Mouse (Mus musculus): ENCODE results near the gene Rap1gap2. TPM values are rescaled to one million over a fixed set of nuclear protein-coding genes. Genes with fewer than 3 reads are reported as not detected.

Gene Rap1gap2
- polyA plus RNA-seq, 1 experiment from 2014 or later, result 4.3 TPM

GRCm38 (mm10) chr11:74465712-74466111, 145.0 kb downstream of the Rap1gap2 start:
- no peak overlapping the region for H3K4me2 ChIP-seq (ENCODE audit: low read length)
- ATAC-seq (ENCODE audit: insufficient number of reproducible peaks, insufficient read depth, low FRiP score, low read depth), result no peak
- H3K4me1 ChIP-seq (ENCODE audit: control insufficient read depth in 2 of 2, insufficient read depth in 2 of 2, low read length in 2 of 2), result peaks cover 24 to 28% of the 10 kb centered on the region in 2 experiments
- H3K9ac ChIP-seq (ENCODE audit: low read length), result no peak overlapping the region
- H3K4me3 ChIP-seq (ENCODE audit: control insufficient read depth in 1 of 2, insufficient read depth in 1 of 2, low read depth in 1 of 2, low read length in 2 of 2), result no peak overlapping the region
- H3K27me3 ChIP-seq (ENCODE audit: control insufficient read depth, insufficient read depth, low read length), result no peaks in the 10 kb centered on the region
- 42% methylated on average over 7 of the region's 7 CpGs for WGBS
- H3K9me3 ChIP-seq (ENCODE audit: control insufficient read depth, low read length), result no peaks in the 10 kb centered on the region
- H3K36me3 ChIP-seq (ENCODE audit: control insufficient read depth, insufficient read depth, low read length), result no peaks in the 10 kb centered on the region
- no peak overlapping the region for H3K27ac ChIP-seq (replicated peaks in 1 of 2; ENCODE audit: control insufficient read depth in 1 of 2, insufficient read depth in 1 of 2, low read depth in 2 of 2, low read length in 2 of 2)

GRCm38 (mm10) chr11:74464181-74464977, 146.3 kb downstream of the Rap1gap2 start:
- no peak overlapping the region for H3K27ac ChIP-seq (replicated peaks in 1 of 2; ENCODE audit: control insufficient read depth in 1 of 2, insufficient read depth in 1 of 2, low read depth in 2 of 2, low read length in 2 of 2)
- no peaks in the 10 kb centered on the region for H3K27me3 ChIP-seq (ENCODE audit: control insufficient read depth, insufficient read depth, low read length)
- no peaks in the 10 kb centered on the region for H3K9me3 ChIP-seq (ENCODE audit: control insufficient read depth, low read length)
- H3K4me1 ChIP-seq (ENCODE audit: control insufficient read depth in 2 of 2, insufficient read depth in 2 of 2, low read length in 2 of 2), result peaks cover 24 to 30% of the 10 kb centered on the region in 2 experiments
- H3K9ac ChIP-seq (ENCODE audit: low read length), result no peak overlapping the region
- WGBS, result 79% methylated on average over 10 of the region's 10 CpGs
- H3K4me2 ChIP-seq (ENCODE audit: low read length), result no peak overlapping the region
- H3K4me3 ChIP-seq (ENCODE audit: control insufficient read depth in 1 of 2, insufficient read depth in 1 of 2, low read depth in 1 of 2, low read length in 2 of 2), result no peak overlapping the region
- H3K36me3 ChIP-seq (ENCODE audit: control insufficient read depth, insufficient read depth, low read length), result no peaks in the 10 kb centered on the region
- no peak for ATAC-seq (ENCODE audit: insufficient number of reproducible peaks, insufficient read depth, low FRiP score, low read depth)

- Histone ChIP-seq H3K4me3 (ENCODE audit: control insufficient read depth in 1 of 2, insufficient read depth in 1 of 2, low read depth in 1 of 2, low read length in 2 of 2) (no peak overlapping the region), H3K9ac (ENCODE audit: low read length) (no peak overlapping the region), H3K27me3 (ENCODE audit: control insufficient read depth, insufficient read depth, low read length) (no peaks in the 10 kb centered on the region), H3K9me3 (ENCODE audit: control insufficient read depth, low read length) (no peaks in the 10 kb centered on the region), H3K36me3 (ENCODE audit: control insufficient read depth, insufficient read depth, low read length) (no peaks in the 10 kb centered on the region), H3K4me1 (ENCODE audit: control insufficient read depth in 2 of 2, insufficient read depth in 2 of 2, low read length in 2 of 2) (peaks cover 20 to 25% of the 10 kb centered on the region in 2 experiments), H3K27ac (replicated peaks in 1 of 2; ENCODE audit: control insufficient read depth in 1 of 2, insufficient read depth in 1 of 2, low read depth in 2 of 2, low read length in 2 of 2) (no peak overlapping the region), H3K4me2 (ENCODE audit: low read length) (no peak overlapping the region)
- no peak for ATAC-seq (ENCODE audit: insufficient number of reproducible peaks, insufficient read depth, low FRiP score, low read depth)
- 5% methylated on average over 2 of the region's 2 CpGs for WGBS
These were observed 148.1 kb downstream of the Rap1gap2 start for GRCm38 (mm10) chr11:74462651-74463050.

GRCm38 (mm10) chr11:74459651-74460050, 151.1 kb downstream of the Rap1gap2 start:
- Histone ChIP-seq H3K4me2 (ENCODE audit: low read length) (no peak overlapping the region), H3K36me3 (ENCODE audit: control insufficient read depth, insufficient read depth, low read length) (no peaks in the 10 kb centered on the region), H3K9ac (ENCODE audit: low read length) (no peak overlapping the region), H3K9me3 (ENCODE audit: control insufficient read depth, low read length) (no peaks in the 10 kb centered on the region), H3K4me3 (ENCODE audit: control insufficient read depth in 1 of 2, insufficient read depth in 1 of 2, low read depth in 1 of 2, low read length in 2 of 2) (no peak overlapping the region), H3K27me3 (ENCODE audit: control insufficient read depth, insufficient read depth, low read length) (no peaks in the 10 kb centered on the region), H3K27ac (replicated peaks in 1 of 2; ENCODE audit: control insufficient read depth in 1 of 2, insufficient read depth in 1 of 2, low read depth in 2 of 2, low read length in 2 of 2) (no peak overlapping the region), H3K4me1 (ENCODE audit: control insufficient read depth in 2 of 2, insufficient read depth in 2 of 2, low read length in 2 of 2) (peaks cover 18 to 28% of the 10 kb centered on the region in 2 experiments; a peak in 3 of 4 replicates)
- 82% methylated on average over 8 of the region's 8 CpGs for WGBS
- no peak for ATAC-seq (ENCODE audit: insufficient number of reproducible peaks, insufficient read depth, low FRiP score, low read depth)

GRCm38 (mm10) chr11:74458400-74458799, 152.3 kb downstream of the Rap1gap2 start:
- Histone ChIP-seq H3K4me1 (ENCODE audit: control insufficient read depth in 2 of 2, insufficient read depth in 2 of 2, low read length in 2 of 2) (peaks cover 18 to 27% of the 10 kb centered on the region in 2 experiments; a peak in 3 of 4 replicates), H3K36me3 (ENCODE audit: control insufficient read depth, insufficient read depth, low read length) (no peaks in the 10 kb centered on the region), H3K4me3 (ENCODE audit: control insufficient read depth in 1 of 2, insufficient read depth in 1 of 2, low read depth in 1 of 2, low read length in 2 of 2) (no peak overlapping the region), H3K4me2 (ENCODE audit: low read length) (no peak overlapping the region), H3K9me3 (ENCODE audit: control insufficient read depth, low read length) (no peaks in the 10 kb centered on the region), H3K9ac (ENCODE audit: low read length) (no peak overlapping the region), H3K27me3 (ENCODE audit: control insufficient read depth, insufficient read depth, low read length) (no peaks in the 10 kb centered on the region), H3K27ac (replicated peaks in 1 of 2; ENCODE audit: control insufficient read depth in 1 of 2, insufficient read depth in 1 of 2, low read depth in 2 of 2, low read length in 2 of 2) (0 out of 4 replicates have a peak overlapping the region, but pooled peaks of 1 of the 2 experiments have one; percentile 8)
- no peak for ATAC-seq (ENCODE audit: insufficient number of reproducible peaks, insufficient read depth, low FRiP score, low read depth)
- WGBS, result 36% methylated on average over 3 of the region's 3 CpGs

GRCm38 (mm10) chr11:74457194-74457593, 153.5 kb downstream of the Rap1gap2 start:
- no peak overlapping the region for H3K9ac ChIP-seq (ENCODE audit: low read length)
- no peak overlapping the region for H3K27ac ChIP-seq (replicated peaks in 1 of 2; ENCODE audit: control insufficient read depth in 1 of 2, insufficient read depth in 1 of 2, low read depth in 2 of 2, low read length in 2 of 2)
- H3K36me3 ChIP-seq (ENCODE audit: control insufficient read depth, insufficient read depth, low read length), result no peaks in the 10 kb centered on the region
- H3K27me3 ChIP-seq (ENCODE audit: control insufficient read depth, insufficient read depth, low read length), result no peaks in the 10 kb centered on the region
- no peak overlapping the region for H3K4me2 ChIP-seq (ENCODE audit: low read length)
- no peaks in the 10 kb centered on the region for H3K9me3 ChIP-seq (ENCODE audit: control insufficient read depth, low read length)
- ATAC-seq (ENCODE audit: insufficient number of reproducible peaks, insufficient read depth, low FRiP score, low read depth), result no peak
- no peak overlapping the region for H3K4me3 ChIP-seq (ENCODE audit: control insufficient read depth in 1 of 2, insufficient read depth in 1 of 2, low read depth in 1 of 2, low read length in 2 of 2)
- WGBS, result 75% methylated on average over 10 of the region's 10 CpGs
- H3K4me1 ChIP-seq (ENCODE audit: control insufficient read depth in 2 of 2, insufficient read depth in 2 of 2, low read length in 2 of 2), result peaks cover 15 to 17% of the 10 kb centered on the region in 2 experiments; a peak in 3 of 4 replicates

- peaks cover 9% of the 10 kb centered on the region; the same call in 1 of the 2 replicates for H3K9me3 ChIP-seq (ENCODE audit: control insufficient read depth, low read length)
- H3K4me3 ChIP-seq (ENCODE audit: control insufficient read depth in 1 of 2, insufficient read depth in 1 of 2, low read depth in 1 of 2, low read length in 2 of 2), result no peak overlapping the region
- peak overlapping the region; percentile 85 to 90 for H3K27ac ChIP-seq (replicated peaks in 1 of 2; ENCODE audit: control insufficient read depth in 1 of 2, insufficient read depth in 1 of 2, low read depth in 2 of 2, low read length in 2 of 2)
- H3K27me3 ChIP-seq (ENCODE audit: control insufficient read depth, insufficient read depth, low read length), result no peaks in the 10 kb centered on the region
- H3K36me3 ChIP-seq (ENCODE audit: control insufficient read depth, insufficient read depth, low read length), result no peaks in the 10 kb centered on the region
- peaks cover 9 to 25% of the 10 kb centered on the region in 2 experiments for H3K4me1 ChIP-seq (ENCODE audit: control insufficient read depth in 2 of 2, insufficient read depth in 2 of 2, low read length in 2 of 2)
- H3K4me2 ChIP-seq (ENCODE audit: low read length), result peak overlapping the region; percentile 11; the same call in 1 of the 2 replicates
- ATAC-seq (ENCODE audit: insufficient number of reproducible peaks, insufficient read depth, low FRiP score, low read depth), result 0 out of 2 replicates have a peak, but pooled peaks have one; percentile 31
- peak overlapping the region; percentile 52; the same call in 1 of the 2 replicates for H3K9ac ChIP-seq (ENCODE audit: low read length)
- WGBS, result 34% methylated on average over 4 of the region's 4 CpGs
These were observed 162.2 kb downstream of the Rap1gap2 start for GRCm38 (mm10) chr11:74448556-74448955.

All from heart, embryonic 14.5 days (tissue).